Mouse (Mus musculus) thymus, adult 2 months (tissue): Measurements from ENCODE around the gene Prdm11. TPM values are rescaled to one million over a fixed set of nuclear protein-coding genes. Genes with fewer than 3 reads are reported as not detected.

Experiments used
- DNase-seq: peaks from one replicate; pipeline ENCODE4 v3.0.0; 2021
- H3K27ac ChIP-seq: fragments of 200-500 bp; 2 replicates; pipeline ENCODE4 v1.5.1; 2012; ENCODE audit warnings: low read length, control low read depth; ENCODE audit not compliant: control insufficient read depth, insufficient read depth
- H3K27me3 ChIP-seq: fragments of 200-500 bp; 2 replicates; pipeline ENCODE4 v1.6.1; 2012; ENCODE audit warnings: mild to moderate bottlenecking, low read length, moderate library complexity, mixed read lengths; ENCODE audit not compliant: control insufficient read depth, insufficient read depth
- H3K36me3 ChIP-seq: fragments of 200-500 bp; 2 replicates; pipeline ENCODE4 v1.6.1; 2012; ENCODE audit warnings: mild to moderate bottlenecking, low read length, moderate library complexity; ENCODE audit not compliant: control insufficient read depth, insufficient read depth
- H3K4me1 ChIP-seq: fragments of 200-500 bp; replicated peaks from 2 replicates; pipeline ENCODE4 v1.6.1; 2012; ENCODE audit warnings: low read length; ENCODE audit not compliant: control insufficient read depth, insufficient read depth
- H3K4me3 ChIP-seq: fragments of 200-500 bp; 2 replicates; pipeline ENCODE4 v1.5.1; 2012; ENCODE audit warnings: mild to moderate bottlenecking, low read length, control low read depth, moderate library complexity; ENCODE audit not compliant: control insufficient read depth, insufficient read depth
- CTCF ChIP-seq: fragments of 200-500 bp; IDR thresholded peaks from 2 replicates; pipeline ENCODE4 v1.5.1; 2012; ENCODE audit warnings: mild to moderate bottlenecking, control low read depth, low read length, moderate library complexity, borderline replicate concordance; ENCODE audit not compliant: control insufficient read depth, poor library complexity, insufficient read depth; ENCODE audit errors: extremely low read depth
- POLR2A ChIP-seq: fragments of 200-500 bp; IDR thresholded peaks from 2 replicates; pipeline ENCODE4 v1.6.1; 2012; ENCODE audit warnings: mild to moderate bottlenecking, low read length, control low read depth, moderate library complexity; ENCODE audit not compliant: control insufficient read depth, poor library complexity, insufficient read depth; ENCODE audit errors: extremely low read depth
- WGBS: fragments of 180-500 bp; shearing (Covaris S2); methylation state at CpG from one replicate; pipeline ENCODE4 v1.1.7; 2018; 5-methylcytosine and 5-hydroxymethylcytosine counted together
- polyA plus RNA-seq: library from polyadenylated mRNA; depleted of rRNA; stranded (reverse); fragments of >200 nt; gene quantifications from 2 replicates; pipeline ENCODE4 v1.2.3, GENCODE M21; 2012

The Prdm11 gene
- polyA plus RNA-seq, 1 experiment: 17.1 TPM

DNA sequence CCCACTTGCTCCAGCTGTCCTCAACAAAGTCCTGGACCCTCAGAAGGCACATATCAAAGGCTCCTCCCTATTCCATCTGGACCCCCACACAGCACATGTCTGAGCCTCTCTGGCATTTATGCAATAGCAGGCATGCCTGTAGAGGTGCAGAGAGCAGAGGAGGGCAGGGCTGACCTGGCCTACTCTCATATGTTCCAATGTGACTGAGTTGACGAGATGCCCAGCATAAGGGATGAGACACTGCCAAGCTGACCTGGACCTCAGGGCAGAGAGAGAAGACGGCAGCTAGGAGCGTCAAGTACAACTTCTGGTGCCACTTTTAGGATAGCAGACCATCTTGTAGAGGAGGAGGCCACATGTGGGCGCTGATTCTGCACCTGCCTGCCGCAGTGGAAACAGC, 54.0 kb downstream of the Prdm11 start:
- WGBS: 90% methylated on average over 5 of the region's 5 CpGs
- DNase-seq: no peak
- H3K4me3 ChIP-seq: no peak overlapping the region

DNA sequence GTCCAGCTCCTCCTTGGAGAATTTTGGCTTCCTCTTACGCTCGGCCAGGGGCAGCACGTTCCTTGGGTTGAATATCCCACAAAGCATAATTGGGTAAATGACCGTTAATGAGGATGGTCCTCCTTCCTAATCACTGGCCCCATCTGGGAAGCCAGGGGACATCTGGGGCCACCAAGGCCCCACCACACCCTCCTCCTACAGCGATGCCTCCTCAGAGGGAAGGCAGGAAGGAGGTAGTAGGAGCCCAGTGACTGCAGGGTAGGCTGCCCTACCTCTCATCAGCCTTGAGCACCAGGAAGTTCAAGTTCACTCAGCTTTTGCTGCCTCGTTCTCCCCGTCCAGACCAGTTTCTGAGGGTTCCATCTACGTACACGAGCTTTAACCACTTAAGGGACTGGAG, 56.4 kb downstream of the Prdm11 start:
- no peaks in the 10 kb centered on the region for H3K36me3 ChIP-seq
- H3K4me1 ChIP-seq: peaks cover 11% of the 10 kb centered on the region
- DNase-seq: no peak
- no peak for TF ChIP-seq CTCF
- no peak for TF ChIP-seq POLR2A
- no peak overlapping the region for H3K4me3 ChIP-seq
- no peaks in the 10 kb centered on the region for H3K27me3 ChIP-seq
- 95% methylated on average over 9 of the region's 9 CpGs for WGBS
- H3K27ac ChIP-seq: no peak overlapping the region

More for the DNA sequence above, 54.0 kb downstream of the Prdm11 start:
- H3K36me3 ChIP-seq: no peaks in the 10 kb centered on the region
- no peak for TF ChIP-seq CTCF
- no peak for TF ChIP-seq POLR2A
- H3K27ac ChIP-seq: no peak overlapping the region
- peaks cover 11% of the 10 kb centered on the region for H3K4me1 ChIP-seq
- no peaks in the 10 kb centered on the region for H3K27me3 ChIP-seq

DNA sequence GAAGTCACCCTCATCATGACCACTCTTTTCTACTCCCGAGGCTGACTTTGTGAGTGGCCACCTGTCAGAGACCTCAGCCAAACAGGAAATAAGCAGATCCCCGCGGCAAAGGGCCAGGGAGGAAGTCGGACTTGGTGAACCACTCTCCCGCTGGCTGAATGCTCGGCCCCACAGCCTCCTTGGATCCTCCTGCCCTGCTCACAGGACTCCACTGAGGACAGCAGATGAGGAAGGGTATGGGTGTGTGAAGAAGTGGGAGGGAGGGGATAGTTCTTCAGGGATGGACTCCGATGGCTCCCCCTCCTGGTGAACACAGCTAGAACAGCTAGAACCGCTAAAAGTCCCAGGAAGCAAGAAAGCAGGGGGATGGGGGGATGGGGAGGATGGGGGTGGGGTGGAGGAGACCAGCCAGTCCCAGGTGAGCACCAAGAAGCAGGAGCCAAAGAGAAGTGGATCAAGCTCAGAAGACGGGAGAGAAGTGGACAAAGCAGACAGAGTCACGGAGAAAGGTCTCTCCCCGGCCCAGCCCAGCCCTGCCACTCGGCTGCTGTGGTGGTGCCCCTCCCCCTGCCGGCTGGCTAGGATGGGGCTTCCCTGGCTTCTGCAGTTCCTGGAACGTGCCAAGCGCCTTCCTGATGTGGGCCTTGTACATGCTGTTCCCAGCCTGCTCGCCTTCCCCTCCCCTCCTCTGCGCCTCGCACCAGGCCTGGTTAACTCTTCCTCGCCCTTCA, 57.9 kb downstream of the Prdm11 start:
- DNase-seq: peak; percentile 54
- H3K4me3 ChIP-seq: no peak overlapping the region
- no peaks in the 10 kb centered on the region for H3K36me3 ChIP-seq
- H3K27ac ChIP-seq: no peak overlapping the region
- peaks cover 11% of the 10 kb centered on the region for H3K4me1 ChIP-seq
- TF ChIP-seq CTCF (peak; percentile 55; the same call in 1 of the 2 replicates), POLR2A (no peak)
- 13% methylated on average over 19 of the region's 19 CpGs for WGBS
- no peaks in the 10 kb centered on the region for H3K27me3 ChIP-seq

DNA sequence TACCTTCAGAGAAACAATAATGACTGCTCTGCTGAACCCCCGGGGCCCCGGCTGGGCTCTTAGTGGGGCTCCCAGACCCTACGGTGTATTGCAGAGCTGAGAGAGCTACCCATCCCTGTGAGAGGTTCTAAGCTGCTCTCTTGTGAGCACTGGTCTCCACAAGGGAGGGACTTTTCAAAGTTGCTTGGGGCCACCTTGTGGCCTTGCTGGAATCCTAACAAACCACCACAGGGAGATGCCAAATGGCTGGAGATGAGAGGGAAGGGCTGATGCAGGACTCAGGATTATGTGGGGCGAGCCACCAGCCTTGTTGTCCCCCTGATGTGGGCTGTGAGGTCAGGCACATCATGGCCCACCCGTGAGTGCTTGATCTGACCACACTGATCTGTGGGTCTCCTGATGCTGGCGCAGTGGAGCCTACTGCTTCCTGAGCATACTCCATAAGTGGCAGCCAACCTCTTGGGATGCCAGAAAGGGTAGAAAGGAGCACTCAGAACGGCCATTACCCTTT, 58.8 kb downstream of the Prdm11 start:
- no peak for DNase-seq
- H3K36me3 ChIP-seq: no peaks in the 10 kb centered on the region
- H3K27ac ChIP-seq: no peak overlapping the region
- no peak overlapping the region for H3K4me3 ChIP-seq
- WGBS: 92% methylated on average over 7 of the region's 7 CpGs
- no peaks in the 10 kb centered on the region for H3K27me3 ChIP-seq
- H3K4me1 ChIP-seq: peaks cover 11% of the 10 kb centered on the region
- no peak for TF ChIP-seq POLR2A
- TF ChIP-seq CTCF: no peak

DNA sequence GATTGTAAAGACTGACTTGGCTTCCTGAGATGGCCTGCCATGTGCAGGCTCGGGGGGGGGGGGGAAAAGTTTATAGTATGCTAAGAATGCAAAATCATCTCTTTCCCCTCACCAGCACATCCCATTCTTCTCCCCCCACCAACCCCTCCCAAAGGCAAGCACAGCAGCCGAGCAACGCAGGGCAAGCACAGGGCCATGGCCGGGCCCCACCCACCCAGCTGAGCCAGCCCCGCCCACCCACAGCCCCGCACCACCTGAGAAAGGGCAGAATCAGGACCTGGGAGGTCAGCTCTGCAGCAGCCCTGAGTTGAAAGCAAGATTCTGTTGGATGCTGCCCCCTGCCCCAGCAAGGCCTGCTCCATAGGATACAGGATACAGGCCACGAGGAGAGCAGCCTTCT, 60.4 kb downstream of the Prdm11 start:
- no peak for DNase-seq
- H3K27me3 ChIP-seq: no peaks in the 10 kb centered on the region
- no peak overlapping the region for H3K4me3 ChIP-seq
- TF ChIP-seq POLR2A: no peak
- TF ChIP-seq CTCF: no peak
- no peaks in the 10 kb centered on the region for H3K36me3 ChIP-seq
- WGBS: 94% methylated on average over 7 of the region's 7 CpGs
- peaks cover 11% of the 10 kb centered on the region for H3K4me1 ChIP-seq
- H3K27ac ChIP-seq: no peak overlapping the region

DNA sequence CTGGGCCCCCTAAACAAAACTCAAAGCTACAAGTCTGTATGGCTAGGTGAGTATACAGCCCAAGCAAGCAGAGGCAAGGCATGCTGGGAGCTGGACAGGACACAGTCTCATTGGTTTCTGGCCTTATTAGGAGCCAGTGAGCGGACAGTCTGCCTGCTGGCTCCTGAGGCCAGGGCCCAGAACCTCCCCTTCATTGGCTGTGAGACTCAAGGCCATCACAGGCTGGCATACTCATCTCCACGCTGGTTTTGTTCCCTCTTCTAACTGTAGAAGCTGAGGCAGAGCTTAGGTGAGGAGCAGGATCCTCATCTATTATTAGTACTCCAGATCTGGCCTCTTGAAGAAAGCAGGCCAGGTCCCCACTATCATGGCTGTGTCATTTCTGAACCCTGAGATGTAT, 60.8 kb downstream of the Prdm11 start:
- no peak for DNase-seq
- 92% methylated on average over 2 of the region's 2 CpGs for WGBS
- TF ChIP-seq POLR2A (no peak), CTCF (no peak)
- Histone ChIP-seq H3K27me3 (no peaks in the 10 kb centered on the region), H3K27ac (no peak overlapping the region), H3K36me3 (no peaks in the 10 kb centered on the region), H3K4me3 (no peak overlapping the region), H3K4me1 (peaks cover 11% of the 10 kb centered on the region)
